Mouse (Mus musculus) embryonic facial prominence, embryonic 15.5 days (tissue): ENCODE data around the gene Sh3rf3. TPM values are rescaled to one million over a fixed set of nuclear protein-coding genes. Genes with fewer than 3 reads are reported as not detected.

Experiments used
- ATAC-seq: fragments of 200-750 bp; cut with Nextera tagmentation; 2 replicates; pipeline ENCODE4 v1.8.0; 2017; ENCODE audit warnings: low read depth, moderate TSS enrichment; ENCODE audit not compliant: insufficient number of reproducible peaks, low FRiP score, low TSS enrichment
- H3K27ac ChIP-seq: fragments of 300-500 bp; sonication (generic); replicated peaks from 2 replicates; pipeline ENCODE4 v1.5.1; 2015; ENCODE audit warnings: mild to moderate bottlenecking, inconsistent platforms
- H3K27me3 ChIP-seq: fragments of 300-500 bp; sonication (generic); 2 replicates; pipeline ENCODE4 v1.6.1; 2015; ENCODE audit warnings: inconsistent platforms
- H3K36me3 ChIP-seq: fragments of 300-500 bp; sonication (generic); 2 replicates; pipeline ENCODE4 v1.6.1; 2015; ENCODE audit warnings: mild to moderate bottlenecking, inconsistent platforms
- H3K4me1 ChIP-seq: fragments of 300-500 bp; sonication (generic); 2 replicates; pipeline ENCODE4 v1.6.1; 2015; ENCODE audit warnings: inconsistent platforms
- H3K4me2 ChIP-seq: fragments of 300-500 bp; sonication (generic); replicated peaks from 2 replicates; pipeline ENCODE4 v1.6.1; 2015; ENCODE audit warnings: mild to moderate bottlenecking, inconsistent platforms
- H3K4me3 ChIP-seq: fragments of 300-500 bp; sonication (generic); replicated peaks from 2 replicates; pipeline ENCODE4 v1.5.1; 2015; ENCODE audit warnings: mild to moderate bottlenecking, inconsistent platforms
- H3K9ac ChIP-seq: fragments of 300-500 bp; sonication (generic); 2 replicates; pipeline ENCODE4 v1.6.1; 2015; ENCODE audit warnings: inconsistent platforms
- H3K9me3 ChIP-seq: fragments of 300-500 bp; sonication (generic); replicated peaks from 2 replicates; pipeline ENCODE4 v1.6.1; 2016; ENCODE audit warnings: inconsistent platforms
- WGBS: fragments of 180-500 bp; shearing (Covaris S2); methylation state at CpG from one replicate; pipeline ENCODE4 v1.1.7; 2015; 5-methylcytosine and 5-hydroxymethylcytosine counted together
- polyA plus RNA-seq: library from polyadenylated mRNA; unstranded; fragments of >200 nt; fragmentation: Nextera tagmentation; extraction: Ambion mirVana; gene quantifications from 2 replicates; pipeline ENCODE4 v1.2.1, GENCODE M21; 2015

The Sh3rf3 gene
- polyA plus RNA-seq, 1 experiment from 2014 or later, result 3.1 TPM

DNA sequence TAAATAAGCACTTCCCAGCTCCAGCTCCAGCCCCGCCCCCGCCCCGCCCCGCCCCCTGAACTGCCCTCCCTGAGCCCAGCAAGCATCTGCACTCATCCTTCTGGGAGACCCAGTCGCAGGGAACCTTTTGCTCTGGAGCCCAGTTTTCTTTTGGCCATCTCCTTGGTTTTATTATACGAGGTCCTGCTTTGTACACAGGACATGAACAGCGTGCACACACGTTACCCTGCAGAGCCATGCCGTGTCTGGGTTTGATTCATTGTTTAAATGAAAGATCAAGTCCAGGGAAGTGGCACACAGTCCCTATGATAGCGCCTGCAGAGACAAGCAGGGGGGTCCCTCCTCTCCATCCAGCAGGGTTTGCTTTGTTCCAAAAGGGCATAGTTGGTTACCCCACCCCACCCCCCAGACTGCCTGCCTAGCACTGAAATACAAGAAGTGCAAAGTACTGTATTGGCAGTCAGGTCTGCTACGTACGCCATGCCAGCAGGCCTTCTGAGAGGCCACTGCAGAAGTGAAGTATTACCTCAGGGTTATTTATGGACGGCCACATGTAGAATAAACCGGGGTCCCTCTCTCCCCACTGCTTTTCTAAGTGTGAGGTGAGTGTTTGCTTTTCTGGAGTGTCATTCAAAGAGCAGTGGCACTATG, 41.5 kb downstream of the Sh3rf3 start:
- no peaks in the 10 kb centered on the region for H3K36me3 ChIP-seq
- H3K9ac ChIP-seq, result no peak overlapping the region
- H3K4me3 ChIP-seq, result no peak overlapping the region
- peaks cover 12% of the 10 kb centered on the region for H3K4me1 ChIP-seq
- ATAC-seq, result no peak
- H3K4me2 ChIP-seq, result peak overlapping the region; percentile 11; the same call in 1 of the 2 replicates
- H3K9me3 ChIP-seq, result no peaks in the 10 kb centered on the region
- H3K27ac ChIP-seq, result no peak overlapping the region
- H3K27me3 ChIP-seq, result no peaks in the 10 kb centered on the region
- 14% methylated on average over 14 of the region's 14 CpGs for WGBS

DNA sequence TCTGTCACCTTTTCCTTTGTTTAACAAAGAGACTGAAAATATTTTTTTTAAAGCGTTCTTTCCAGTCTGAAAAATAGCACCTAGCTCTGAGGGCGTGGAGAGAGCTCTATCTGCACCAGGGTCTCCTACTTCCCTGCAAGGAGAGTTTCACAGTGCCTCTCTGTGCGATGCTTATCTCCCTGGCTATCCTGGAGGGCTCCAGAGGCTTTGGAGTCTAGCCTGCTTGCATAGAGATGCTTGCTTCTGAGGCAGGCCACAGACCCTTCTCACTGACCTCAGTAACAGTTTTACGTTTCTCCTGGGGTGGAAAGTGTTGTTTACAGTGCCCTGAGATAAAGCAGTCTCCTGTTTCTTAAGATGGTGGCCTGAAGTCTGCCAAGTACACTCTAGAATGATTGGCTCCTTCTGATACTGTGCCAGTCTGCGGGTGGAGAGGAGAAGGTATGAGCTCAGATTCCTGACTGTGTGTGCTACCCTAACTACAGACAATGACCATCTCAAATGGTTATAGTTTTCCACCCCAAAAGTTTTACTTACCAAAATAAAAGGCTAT, 42.1 kb downstream of the Sh3rf3 start:
- ATAC-seq, result no peak

DNA sequence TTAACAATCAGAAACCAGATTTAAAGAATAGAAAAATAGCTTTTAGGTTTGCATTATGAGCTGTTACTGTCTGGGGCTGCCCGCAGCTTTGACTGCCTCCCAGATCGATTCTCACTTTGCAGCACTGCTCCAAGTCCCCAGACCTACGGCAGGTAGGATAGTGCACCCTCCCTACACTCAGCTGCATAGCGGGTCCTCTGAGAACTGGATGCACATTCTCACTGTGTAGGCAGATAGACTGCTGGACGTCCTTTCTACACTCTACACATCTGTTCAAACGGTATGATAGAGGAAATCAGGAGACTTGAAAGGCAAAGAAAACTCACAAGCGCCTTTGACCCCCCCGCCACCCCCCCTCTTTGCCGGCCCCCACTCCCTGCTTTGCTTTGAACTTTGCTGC, 42.7 kb downstream of the Sh3rf3 start:
- no peak for ATAC-seq
- H3K27me3 ChIP-seq, result no peaks in the 10 kb centered on the region
- no peak overlapping the region for H3K4me2 ChIP-seq
- WGBS, result 60% methylated on average over 9 of the region's 9 CpGs
- no peak overlapping the region for H3K27ac ChIP-seq
- no peaks in the 10 kb centered on the region for H3K36me3 ChIP-seq
- H3K4me3 ChIP-seq, result no peak overlapping the region
- no peak overlapping the region for H3K9ac ChIP-seq
- H3K4me1 ChIP-seq, result peaks cover 12% of the 10 kb centered on the region
- no peaks in the 10 kb centered on the region for H3K9me3 ChIP-seq

More for the DNA sequence above, 42.1 kb downstream of the Sh3rf3 start:
- no peak overlapping the region for H3K4me2 ChIP-seq
- no peaks in the 10 kb centered on the region for H3K9me3 ChIP-seq
- peaks cover 12% of the 10 kb centered on the region for H3K4me1 ChIP-seq
- H3K27me3 ChIP-seq, result no peaks in the 10 kb centered on the region
- H3K36me3 ChIP-seq, result no peaks in the 10 kb centered on the region
- WGBS, result 54% methylated on average over 5 of the region's 5 CpGs
- H3K4me3 ChIP-seq, result no peak overlapping the region
- no peak overlapping the region for H3K9ac ChIP-seq
- H3K27ac ChIP-seq, result no peak overlapping the region

DNA sequence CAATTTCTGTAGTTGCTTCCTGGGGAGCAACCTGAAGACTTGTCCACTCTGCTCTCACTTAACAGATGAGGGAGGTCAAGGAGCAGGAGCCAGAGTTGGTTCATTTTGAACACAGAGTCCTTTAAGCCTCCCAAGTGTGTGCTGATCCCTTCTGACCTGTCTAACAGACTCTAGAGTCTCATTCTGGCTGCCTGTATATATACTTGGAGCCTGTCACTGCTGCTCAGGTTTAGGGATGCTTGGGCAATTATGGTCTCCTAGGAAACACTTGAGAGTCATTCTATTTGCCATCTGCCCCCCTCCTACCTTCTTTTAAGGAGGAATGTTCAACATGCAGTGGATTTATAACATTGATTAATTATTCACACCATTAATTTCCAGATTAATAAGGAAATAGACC, 43.6 kb downstream of the Sh3rf3 start:
- ATAC-seq, result no peak
- no peaks in the 10 kb centered on the region for H3K9me3 ChIP-seq
- no peak overlapping the region for H3K4me3 ChIP-seq

DNA sequence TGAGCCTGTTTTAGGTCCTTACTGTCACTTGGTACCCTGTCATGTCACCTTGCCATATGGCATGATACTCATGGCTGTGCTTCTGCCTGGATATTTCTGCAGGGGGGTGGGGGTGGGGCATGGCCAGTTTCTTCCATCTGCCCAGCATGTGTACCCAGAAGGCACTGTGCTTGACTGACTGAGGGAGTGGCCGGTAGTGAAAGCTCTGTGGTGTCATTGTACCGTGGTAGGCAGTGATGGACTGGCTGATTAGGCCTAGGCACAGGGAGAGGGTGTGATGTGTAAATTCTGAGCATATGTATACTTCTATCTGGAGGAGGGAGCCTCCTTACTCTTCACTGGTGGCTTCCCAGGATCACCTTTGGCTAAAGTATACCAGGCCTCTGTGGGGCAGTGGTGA, 51.6 kb downstream of the Sh3rf3 start:
- no peak overlapping the region for H3K27ac ChIP-seq
- H3K9me3 ChIP-seq, result no peaks in the 10 kb centered on the region
- ATAC-seq, result no peak
- H3K27me3 ChIP-seq, result no peaks in the 10 kb centered on the region
- no peak overlapping the region for H3K9ac ChIP-seq
- no peak overlapping the region for H3K4me2 ChIP-seq
- 54% methylated on average over 2 of the region's 2 CpGs for WGBS
- no peaks in the 10 kb centered on the region for H3K36me3 ChIP-seq
- H3K4me3 ChIP-seq, result no peak overlapping the region
- H3K4me1 ChIP-seq, result peaks cover 10% of the 10 kb centered on the region; the same call in 1 of the 2 replicates

More for the DNA sequence above, 43.6 kb downstream of the Sh3rf3 start:
- H3K9ac ChIP-seq, result no peak overlapping the region
- no peak overlapping the region for H3K27ac ChIP-seq
- no peak overlapping the region for H3K4me2 ChIP-seq
- no peaks in the 10 kb centered on the region for H3K36me3 ChIP-seq
- no peaks in the 10 kb centered on the region for H3K27me3 ChIP-seq
- H3K4me1 ChIP-seq, result peaks cover 12% of the 10 kb centered on the region

DNA sequence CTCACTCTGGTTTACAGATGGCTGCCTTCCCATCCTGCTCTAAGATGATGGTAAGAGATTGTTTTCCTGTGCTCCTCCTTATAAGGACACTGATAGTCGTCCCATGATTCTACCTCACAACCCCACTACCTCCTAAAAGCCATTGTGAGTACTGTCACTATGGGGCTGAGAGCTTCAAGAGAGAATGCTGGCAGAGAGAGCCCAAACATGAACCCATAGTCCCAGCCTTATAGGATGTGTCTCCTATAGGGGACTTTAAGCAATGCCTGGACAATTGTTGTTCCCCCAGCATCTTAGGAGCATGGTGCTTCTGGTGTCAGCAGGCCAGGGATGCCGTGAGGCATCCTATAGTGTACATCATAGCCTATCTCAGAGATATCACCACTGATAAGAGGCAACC, 54.4 kb downstream of the Sh3rf3 start:
- Histone ChIP-seq H3K27me3 (no peaks in the 10 kb centered on the region), H3K4me1 (peaks cover 12% of the 10 kb centered on the region; the same call in 1 of the 2 replicates), H3K27ac (no peak overlapping the region), H3K9ac (no peak overlapping the region), H3K9me3 (no peaks in the 10 kb centered on the region), H3K36me3 (no peaks in the 10 kb centered on the region), H3K4me2 (no peak overlapping the region), H3K4me3 (no peak overlapping the region)
- ATAC-seq, result no peak
- WGBS, result 80% methylated on average over 2 of the region's 2 CpGs

DNA sequence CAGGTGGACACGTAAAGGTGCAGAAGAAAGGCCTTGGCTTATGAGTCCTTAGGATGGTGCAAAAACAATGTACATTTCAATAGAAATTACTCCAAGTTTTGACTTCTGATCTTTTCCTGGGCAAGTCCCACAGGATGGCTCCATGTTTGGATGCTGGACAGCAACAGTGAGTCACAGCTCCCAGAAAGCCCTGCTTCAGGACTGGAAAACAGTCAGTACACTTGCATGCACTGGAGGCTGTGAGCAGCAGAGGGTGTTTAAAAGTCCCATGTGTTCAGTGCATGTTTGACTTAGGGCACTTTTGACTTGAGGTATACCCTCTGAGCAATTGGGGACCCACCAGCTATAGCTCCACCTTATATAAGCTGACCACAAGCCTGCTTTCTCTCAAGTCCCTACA, 56.7 kb downstream of the Sh3rf3 start:
- 0 out of 2 replicates have a peak, but pooled peaks cover 3% of the 10 kb centered on the region for H3K4me1 ChIP-seq
- H3K27ac ChIP-seq, result no peak overlapping the region
- H3K9ac ChIP-seq, result no peak overlapping the region
- no peaks in the 10 kb centered on the region for H3K27me3 ChIP-seq
- H3K4me2 ChIP-seq, result no peak overlapping the region
- 97% methylated on average over 1 of the region's 1 CpGs for WGBS
- H3K4me3 ChIP-seq, result no peak overlapping the region
- no peak for ATAC-seq
- no peaks in the 10 kb centered on the region for H3K36me3 ChIP-seq
- H3K9me3 ChIP-seq, result no peaks in the 10 kb centered on the region

DNA sequence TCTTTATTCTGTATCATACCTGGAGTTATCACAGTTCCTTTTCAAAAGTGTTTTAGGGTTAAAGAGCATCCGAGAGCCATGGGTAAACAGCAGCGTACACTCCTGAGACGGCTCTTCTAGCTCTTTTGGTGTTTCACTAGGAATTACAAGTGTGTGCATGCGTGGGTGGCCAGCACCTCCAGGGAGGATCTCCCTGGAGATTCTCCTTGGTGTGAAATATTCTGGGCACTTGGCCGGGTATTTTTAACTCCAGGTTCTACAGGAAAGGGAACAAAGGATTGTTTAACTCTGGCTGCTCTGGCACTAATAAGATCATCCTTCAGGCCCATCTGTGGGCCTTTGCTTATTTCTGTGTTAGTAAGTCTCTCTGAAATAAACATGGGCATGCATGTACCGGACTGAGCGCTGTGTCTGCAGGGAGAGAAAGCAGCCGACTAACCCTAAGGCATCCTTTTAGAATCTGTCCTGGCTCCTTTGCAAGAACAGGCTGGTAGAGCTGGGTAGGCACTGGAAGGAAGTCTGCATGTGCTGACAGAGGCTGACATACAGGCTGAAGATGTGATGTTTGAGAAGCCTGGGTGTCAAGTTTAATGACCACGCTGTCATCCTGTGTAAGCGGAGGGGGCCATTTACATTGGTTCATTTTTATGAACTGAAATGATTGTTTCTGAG, 58.1 kb downstream of the Sh3rf3 start:
- Histone ChIP-seq H3K9me3 (no peaks in the 10 kb centered on the region), H3K27me3 (no peaks in the 10 kb centered on the region), H3K4me1 (0 out of 2 replicates have a peak, but pooled peaks cover 2% of the 10 kb centered on the region), H3K36me3 (no peaks in the 10 kb centered on the region), H3K4me3 (no peak overlapping the region), H3K27ac (no peak overlapping the region), H3K4me2 (no peak overlapping the region), H3K9ac (no peak overlapping the region)
- WGBS, result 48% methylated on average over 10 of the region's 10 CpGs
- no peak for ATAC-seq

DNA sequence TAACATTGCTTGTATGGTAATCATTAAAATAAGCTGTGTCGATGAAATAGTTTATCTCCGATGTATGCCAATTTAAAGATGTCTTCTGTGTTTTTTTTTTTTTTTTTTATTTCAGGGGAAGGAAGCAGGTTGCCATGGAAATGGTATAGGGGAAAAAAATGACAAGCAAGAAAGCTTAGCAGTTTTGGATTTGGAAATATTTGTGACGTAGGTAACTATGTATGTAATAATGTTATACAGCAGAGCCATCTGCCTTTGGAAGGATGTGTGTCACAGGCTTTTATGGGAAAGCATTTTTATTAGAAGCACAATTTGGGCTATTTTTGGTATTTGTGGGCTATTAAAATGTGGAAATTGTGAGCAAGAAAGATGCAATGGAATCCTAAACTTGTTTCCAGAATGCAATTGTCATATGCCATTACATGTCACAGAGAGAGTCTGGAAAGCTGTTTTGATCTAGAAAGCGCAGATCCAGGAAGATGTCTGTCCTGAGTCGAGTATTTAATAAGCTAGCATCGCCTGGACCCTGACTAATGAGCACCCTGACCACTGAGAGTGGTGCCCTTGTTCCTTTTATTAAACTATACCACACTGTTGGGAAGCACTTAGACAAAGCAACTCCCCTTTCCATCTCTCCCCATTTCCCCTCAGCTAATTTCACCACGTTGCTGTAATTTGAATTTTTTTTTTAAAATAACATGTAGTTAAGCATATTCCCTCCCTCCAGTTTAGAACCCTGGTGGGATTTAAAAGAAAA, 58.8 kb downstream of the Sh3rf3 start:
- no peak for ATAC-seq
- no peaks in the 10 kb centered on the region for H3K27me3 ChIP-seq
- H3K27ac ChIP-seq, result no peak overlapping the region
- H3K4me1 ChIP-seq, result 0 out of 2 replicates have a peak, but pooled peaks cover 2% of the 10 kb centered on the region
- H3K36me3 ChIP-seq, result no peaks in the 10 kb centered on the region
- no peak overlapping the region for H3K9ac ChIP-seq
- WGBS, result 49% methylated on average over 7 of the region's 7 CpGs
- H3K9me3 ChIP-seq, result no peaks in the 10 kb centered on the region
- no peak overlapping the region for H3K4me2 ChIP-seq
- no peak overlapping the region for H3K4me3 ChIP-seq

DNA sequence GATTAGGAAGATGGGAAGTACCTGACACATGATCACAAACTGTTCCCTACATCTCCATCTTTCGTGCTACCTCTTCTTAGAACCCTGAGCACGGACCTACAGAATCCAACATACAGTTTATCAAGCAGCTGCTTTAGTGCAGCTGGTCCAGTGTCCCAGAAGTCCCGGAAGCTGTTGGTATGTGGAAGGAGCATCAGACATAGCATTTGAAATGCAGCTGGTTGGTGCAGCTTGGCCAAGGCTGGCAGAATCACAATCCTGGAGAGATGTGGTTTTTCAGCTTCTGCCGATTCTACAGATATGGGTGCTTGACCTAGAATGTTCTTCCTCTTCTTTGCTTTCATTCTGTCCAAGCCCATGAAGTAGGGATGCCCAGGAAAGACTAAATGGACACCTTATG, 64.7 kb downstream of the Sh3rf3 start:
- Histone ChIP-seq H3K36me3 (no peaks in the 10 kb centered on the region), H3K4me2 (no peak overlapping the region)

DNA sequence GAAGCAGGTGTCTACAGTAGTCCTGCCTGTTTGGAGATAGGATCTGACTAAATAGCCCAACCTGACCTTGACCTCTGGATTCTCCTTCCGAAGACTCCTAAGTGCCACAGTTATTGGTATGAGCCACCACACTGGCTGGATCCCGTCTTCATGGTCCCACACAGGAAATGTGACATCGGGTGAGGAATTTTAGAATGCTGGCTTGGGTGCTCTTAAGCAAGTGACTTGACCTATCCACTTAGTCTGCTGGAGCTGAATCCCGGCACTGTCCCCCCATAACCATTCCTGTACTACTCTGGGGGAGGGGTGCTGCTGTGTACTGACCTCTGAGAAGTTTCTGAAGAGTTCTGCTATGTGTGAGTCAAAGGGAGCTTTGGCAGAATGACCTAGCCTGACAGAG, 65.5 kb downstream of the Sh3rf3 start:
- no peaks in the 10 kb centered on the region for H3K9me3 ChIP-seq
- H3K27ac ChIP-seq, result no peak overlapping the region
- H3K4me1 ChIP-seq, result no peaks in the 10 kb centered on the region
- H3K27me3 ChIP-seq, result no peaks in the 10 kb centered on the region
- no peak overlapping the region for H3K9ac ChIP-seq
- ATAC-seq, result no peak
- no peaks in the 10 kb centered on the region for H3K36me3 ChIP-seq
- 85% methylated on average over 4 of the region's 4 CpGs for WGBS
- no peak overlapping the region for H3K4me2 ChIP-seq
- H3K4me3 ChIP-seq, result no peak overlapping the region

More for the DNA sequence above, 64.7 kb downstream of the Sh3rf3 start:
- Histone ChIP-seq H3K4me3 (no peak overlapping the region), H3K27me3 (no peaks in the 10 kb centered on the region), H3K4me1 (no peaks in the 10 kb centered on the region), H3K9me3 (no peaks in the 10 kb centered on the region), H3K9ac (no peak overlapping the region), H3K27ac (no peak overlapping the region)
- ATAC-seq, result no peak
- 89% methylated on average over 4 of the region's 4 CpGs for WGBS
